Mouse (Mus musculus) cortical plate, adult 2 months (tissue): Measurements from ENCODE around the gene Pkhd1.

Experiments used
- CTCF ChIP-seq: fragments of 200-500 bp; IDR thresholded peaks from 2 replicates; pipeline ENCODE4 v1.5.1; 2011; ENCODE audit warnings: mild to moderate bottlenecking, control low read depth, low read length; ENCODE audit not compliant: insufficient read depth; ENCODE audit errors: extremely low read depth
- POLR2A ChIP-seq: fragments of 200-500 bp; IDR thresholded peaks from 2 replicates; pipeline ENCODE4 v1.6.1; 2011; ENCODE audit warnings: mild to moderate bottlenecking, low read length, control low read depth; ENCODE audit not compliant: insufficient read depth; ENCODE audit errors: extremely low read depth

- TF ChIP-seq CTCF: no peak
- no peak for TF ChIP-seq POLR2A
Observed at GRCm38 (mm10) chr1:20666233-20666632, 48.4 kb upstream of the Pkhd1 start.
